Mouse (Mus musculus): ENCODE measurements around the gene Fbxl2.
"Not testable (repeated sequence)": the region's sequence is repeated elsewhere in the genome, so short reads cannot be mapped to it uniquely, and the experiment has no call there.

The Fbxl2 gene

GRCm38 (mm10) chr9:114046028-114046427 is at the start of gene Fbxl2:
TSS of gene Fbxl2 (minus strand) at chr9:114046191.
- DNase-seq (ENCODE audit: low spot score in 2 of 2): no peak

- no peak for DNase-seq (ENCODE audit: low spot score in 2 of 2)
These were observed 48.9 kb upstream of the Fbxl2 start for GRCm38 (mm10) chr9:114094854-114095253.

GRCm38 (mm10) chr9:114092188-114092587 is 46.2 kb upstream of the Fbxl2 start:
- peak in 1 of 2 experiments; percentile 16 for DNase-seq (ENCODE audit: low spot score in 2 of 2)

GRCm38 (mm10) chr9:114088885-114089284 is 42.9 kb upstream of the Fbxl2 start:
- DNase-seq (ENCODE audit: low spot score in 2 of 2): not testable (repeated sequence)

GRCm38 (mm10) chr9:114087106-114087815 is 41.3 kb upstream of the Fbxl2 start:
- DNase-seq (ENCODE audit: low spot score in 2 of 2): no peak

GRCm38 (mm10) chr9:114086422-114086821 is 40.4 kb upstream of the Fbxl2 start:
- DNase-seq (ENCODE audit: low spot score in 2 of 2): no peak

- DNase-seq (ENCODE audit: low spot score in 2 of 2): no peak
These were observed 27.7 kb upstream of the Fbxl2 start for GRCm38 (mm10) chr9:114073681-114074080.

GRCm38 (mm10) chr9:114069372-114069771 is 23.4 kb upstream of the Fbxl2 start:
- DNase-seq (ENCODE audit: low spot score in 2 of 2): no peak

- no peak for DNase-seq (ENCODE audit: low spot score in 2 of 2)
These were observed 22.6 kb upstream of the Fbxl2 start for GRCm38 (mm10) chr9:114068494-114069053.

GRCm38 (mm10) chr9:114057090-114057796 is 11.3 kb upstream of the Fbxl2 start, which contains the start of gene Susd5:
TSS of gene Susd5 (plus strand) at chr9:114057140.
- DNase-seq (ENCODE audit: low spot score in 2 of 2): no peak

GRCm38 (mm10) chr9:114052866-114053265 is 6.9 kb upstream of the Fbxl2 start:
- DNase-seq (ENCODE audit: low spot score in 2 of 2): no peak

GRCm38 (mm10) chr9:114052031-114052430 is 6.0 kb upstream of the Fbxl2 start:
- DNase-seq (ENCODE audit: low spot score in 2 of 2): no peak

- DNase-seq (ENCODE audit: low spot score in 2 of 2): no peak
These were observed 4.8 kb upstream of the Fbxl2 start for GRCm38 (mm10) chr9:114050778-114051177.

GRCm38 (mm10) chr9:114050106-114050505 is 4.1 kb upstream of the Fbxl2 start:
- no peak for DNase-seq (ENCODE audit: low spot score in 2 of 2)

GRCm38 (mm10) chr9:114046676-114047075 is 685 bp upstream of the Fbxl2 start:
- no peak for DNase-seq (ENCODE audit: low spot score in 2 of 2)

- peak; percentile 14 to 21 for DNase-seq (ENCODE audit: low spot score in 2 of 2)
These were observed 1.5 kb downstream of the Fbxl2 start for GRCm38 (mm10) chr9:114044446-114044845.

- no peak for DNase-seq (ENCODE audit: low spot score in 2 of 2)
These were observed 3.5 kb downstream of the Fbxl2 start for GRCm38 (mm10) chr9:114042490-114042889.

- no peak for DNase-seq (ENCODE audit: low spot score in 2 of 2)
These were observed 5.0 kb downstream of the Fbxl2 start for GRCm38 (mm10) chr9:114040945-114041344.

GRCm38 (mm10) chr9:114026261-114026934 is 19.6 kb downstream of the Fbxl2 start:
- DNase-seq (ENCODE audit: low spot score in 2 of 2): peak; percentile 86 to 89

GRCm38 (mm10) chr9:114025846-114026245 is 20.1 kb downstream of the Fbxl2 start:
- no peak for DNase-seq (ENCODE audit: low spot score in 2 of 2)

GRCm38 (mm10) chr9:114025182-114025581 is 20.8 kb downstream of the Fbxl2 start:
- DNase-seq (ENCODE audit: low spot score in 2 of 2): no peak

- no peak for DNase-seq (ENCODE audit: low spot score in 2 of 2)
These were observed 23.9 kb downstream of the Fbxl2 start for GRCm38 (mm10) chr9:114022141-114022540.

Data from natural killer cell, adult 2 months (primary cell).